Mouse (Mus musculus): Measurements from ENCODE around the gene Gm21719.
"Not testable (repeated sequence)": the region's sequence is repeated elsewhere in the genome, so short reads cannot be mapped to it uniquely, and the experiment has no call there.

Gm21719 gene

DNA sequence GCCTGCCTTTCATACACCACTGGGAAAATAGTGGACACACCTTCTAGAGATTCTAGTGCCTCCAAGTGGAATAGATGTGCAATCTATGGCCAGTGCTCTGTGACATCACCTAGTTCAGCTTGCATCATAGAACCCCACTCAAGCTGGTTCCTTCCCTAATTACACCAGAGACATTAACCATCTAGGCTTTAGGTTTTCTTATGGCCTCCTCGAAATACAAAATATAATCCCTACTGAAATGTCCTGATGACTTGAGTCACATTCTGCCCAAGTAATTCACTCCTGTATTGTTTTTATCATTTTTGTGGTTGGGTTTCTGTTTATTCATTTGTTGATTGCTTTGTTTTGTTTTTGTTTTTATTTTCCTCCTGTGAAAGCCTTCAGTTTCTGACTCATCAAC lies at the start of gene Gm21719:
TSS of gene Gm21719 (minus strand) at position 101 of the 400 bp plus-strand sequence.
- DNase-seq, result not testable (repeated sequence)
